ENCODE assay signal across 18 mouse cellular contexts in the genomic region with DNA sequence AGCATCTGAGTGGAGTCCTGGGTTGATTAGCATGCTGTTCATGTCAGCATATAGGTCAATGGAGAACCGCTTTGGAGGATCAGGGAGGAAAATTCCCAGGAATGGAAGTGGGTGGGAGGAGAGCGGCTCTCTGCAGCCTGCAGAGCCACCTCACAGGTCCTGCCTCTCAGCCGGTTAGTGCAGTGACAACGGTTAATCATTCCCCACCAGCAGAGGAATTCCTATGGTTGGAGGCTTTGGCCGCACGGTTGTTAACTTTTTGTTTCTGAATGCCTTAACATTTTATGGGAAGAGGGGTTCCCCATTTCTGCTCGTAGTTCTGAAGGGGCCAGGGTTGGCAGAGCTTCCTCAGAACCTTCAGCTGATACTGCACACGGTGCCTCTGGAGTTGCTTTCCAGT.
DNase-seq lines count a peak whose midpoint lies in the region; ATAC-seq lines count a peak whose summit lies in the region.
"Had no signal": no experiment of that assay in that cellular context is flagged by ENCODE, and none has a peak within 500 bp of the region (broad histone marks: within the 10 kb centered on the region; RNA-seq: fewer than 3 reads in every experiment).

No protein-coding gene starts in this region.

- no peak for ATAC-seq in lung, embryonic 16.5 days (ENCODE audit: low read depth)
- ATAC-seq: forebrain, embryonic 16.5 days had no signal

- no peak overlapping the region for H3K4me3 ChIP-seq in lung, embryonic 16.5 days (ENCODE audit: low read length)
- H3K4me3 ChIP-seq: erythroblast, embryonic 14.5 days; limb, embryonic 13.5 days; midbrain, embryonic 10.5 days; neural tube, embryonic 12.5 days had no signal

- peaks cover 22% of the 10 kb centered on the region for H3K4me1 ChIP-seq in lung, embryonic 16.5 days (replicated peaks; ENCODE audit: control insufficient read depth, insufficient read depth, low read length)
- H3K4me1 ChIP-seq: midbrain, embryonic 10.5 days; neural tube, embryonic 12.5 days had no signal

- WGBS in lung, embryonic 16.5 days: 40% methylated on average over 8 of the region's 8 CpGs

- intact Hi-C loops in heart, postnatal 25 days (cut with DNase I): loop anchor here (5.0 kb wide), 1 partner anchor 46 kb away; no protein-coding TSS in a partner anchor

- peaks cover 22% of the 10 kb centered on the region for H3K36me3 ChIP-seq in lung, embryonic 16.5 days (ENCODE audit: control insufficient read depth, insufficient read depth, low read length)
- H3K36me3 ChIP-seq: midbrain, embryonic 10.5 days; neural tube, embryonic 12.5 days had no signal

- H3K4me2 ChIP-seq in lung, embryonic 16.5 days (ENCODE audit: low read depth, low read length): no peak overlapping the region
- H3K4me2 ChIP-seq: limb, embryonic 13.5 days; neural tube, embryonic 12.5 days had no signal

- peak overlapping the region; percentile 36; the same call in 1 of the 2 replicates for H3K27ac ChIP-seq in lung, embryonic 16.5 days (ENCODE audit: low read length)
- H3K27ac ChIP-seq: limb, embryonic 13.5 days; liver, embryonic 14.5 days; midbrain, embryonic 10.5 days; neural tube, embryonic 12.5 days had no signal

- peak; percentile 75 for DNase-seq in heart, adult 11 months
- DNase-seq in heart, postnatal 25 days (ENCODE audit: low spot score): no peak
- DNase-seq in lung, postnatal 14 days: no peak
- peak; percentile 57 for DNase-seq in kidney, adult 9 months
- DNase-seq in kidney, postnatal 36 days: peak; percentile 66 to 68
- no peak for DNase-seq in cerebellum, adult 11-12 months
- DNase-seq in right cerebral cortex, postnatal 10 days (ENCODE audit: low spot score in 2 of 2): no peak
- DNase-seq: adrenal gland, adult 8-10 months; cerebellum, adult 2 months; heart, adult 18-20 months; lung, postnatal 4 days had no signal

- no peaks in the 10 kb centered on the region for H3K9me3 ChIP-seq in lung, embryonic 16.5 days (ENCODE audit: control insufficient read depth, low read length)
- H3K9me3 ChIP-seq: limb, embryonic 13.5 days; midbrain, embryonic 10.5 days; neural tube, embryonic 12.5 days had no signal

- H3K27me3 ChIP-seq in lung, embryonic 16.5 days (ENCODE audit: control insufficient read depth, insufficient read depth, low read depth, low read length): no peaks in the 10 kb centered on the region
- H3K27me3 ChIP-seq: limb, embryonic 13.5 days; neural tube, embryonic 12.5 days had no signal

- no peak overlapping the region for H3K9ac ChIP-seq in lung, embryonic 16.5 days (ENCODE audit: low read length)
- H3K9ac ChIP-seq: limb, embryonic 13.5 days; liver, embryonic 14.5 days; neural tube, embryonic 12.5 days had no signal

Comparison
In these comparisons a context has a peak if more than half of its experiments do, and no peak if none do; other contexts are left out.
1. DNase-seq: peak in heart, adult 11 months (single experiment), kidney, adult 9 months (single experiment) and kidney, postnatal 36 days (2 of 2); none in heart, postnatal 25 days (single experiment), lung, postnatal 14 days (single experiment), cerebellum, adult 11-12 months (single experiment) and right cerebral cortex, postnatal 10 days (0 of 2).